Mouse (Mus musculus) right cerebral cortex, postnatal 10 days (tissue): ENCODE data around the gene Rab3a.

Experiments used
- DNase-seq, 2 experiments: peaks; one replicate each; pipeline ENCODE4 v3.0.0; 2021; ENCODE audit warnings: low spot score in 2 of 2

The Rab3a gene

GRCm38 (mm10) chr8:70758616-70759561 lies 4.4 kb downstream of the Rab3a start:
- peak; percentile 61 to 67 for DNase-seq

GRCm38 (mm10) chr8:70760350-70760749 lies 5.9 kb downstream of the Rab3a start:
- peak in 1 of 2 experiments; percentile 75 for DNase-seq

DNA sequence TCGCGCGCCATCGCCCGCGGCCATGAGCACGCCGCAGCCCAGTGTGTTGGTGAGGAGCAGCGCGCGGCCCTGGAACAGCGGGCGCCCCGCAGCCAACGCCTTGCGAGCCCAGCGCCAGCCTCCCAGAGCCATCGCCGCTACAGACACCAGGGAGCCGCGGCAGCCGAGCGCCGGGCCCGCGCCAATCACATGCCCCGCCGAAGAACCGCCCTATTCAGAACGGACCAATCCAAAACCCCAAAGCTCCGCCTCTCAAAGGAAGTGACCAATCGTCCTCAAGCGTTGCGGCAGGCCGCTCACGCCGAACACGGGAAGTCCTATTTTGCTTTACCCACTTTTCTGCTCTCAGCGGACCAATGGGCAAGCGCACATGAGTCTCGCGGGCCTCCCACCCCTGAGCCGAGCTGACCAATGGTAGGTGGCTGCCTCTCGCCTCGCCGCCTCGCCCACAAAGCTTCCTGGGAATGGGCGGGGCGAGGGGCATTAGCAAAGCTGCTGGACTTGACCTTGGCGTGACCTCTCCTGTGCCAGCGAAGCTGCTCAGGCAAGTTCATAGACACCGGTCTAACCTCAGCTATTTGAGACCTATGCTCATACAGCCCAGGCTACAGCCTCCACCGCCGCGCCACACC lies 6.4 kb downstream of the Rab3a start, which contains the start of gene Mpv17l2:
Mpv17l2 (minus strand) TSS at position 172 of the 632 bp plus-strand sequence.
- DNase-seq: peak; percentile 99

GRCm38 (mm10) chr8:70762118-70762517 lies 7.6 kb downstream of the Rab3a start:
- DNase-seq: no peak

DNA sequence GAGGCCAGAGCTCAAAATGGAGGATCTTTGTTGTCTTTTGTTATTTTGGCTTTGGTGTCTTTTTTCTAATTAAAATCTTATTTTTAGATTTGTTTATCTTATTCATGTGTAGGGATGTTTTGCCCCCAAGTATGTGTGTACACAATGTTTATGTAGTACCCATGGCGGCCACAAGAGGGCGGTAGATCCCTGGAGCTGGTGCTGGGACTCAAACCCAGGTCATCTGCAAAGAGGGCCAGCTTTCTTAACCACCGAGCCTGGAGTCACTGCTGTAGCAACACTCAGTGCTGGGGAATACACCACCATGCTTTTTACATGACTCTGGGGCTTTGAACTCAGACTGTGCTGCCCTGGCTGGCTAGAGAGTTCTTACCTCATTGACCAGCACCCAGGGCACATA lies 8.9 kb downstream of the Rab3a start:
- DNase-seq: no peak

DNA sequence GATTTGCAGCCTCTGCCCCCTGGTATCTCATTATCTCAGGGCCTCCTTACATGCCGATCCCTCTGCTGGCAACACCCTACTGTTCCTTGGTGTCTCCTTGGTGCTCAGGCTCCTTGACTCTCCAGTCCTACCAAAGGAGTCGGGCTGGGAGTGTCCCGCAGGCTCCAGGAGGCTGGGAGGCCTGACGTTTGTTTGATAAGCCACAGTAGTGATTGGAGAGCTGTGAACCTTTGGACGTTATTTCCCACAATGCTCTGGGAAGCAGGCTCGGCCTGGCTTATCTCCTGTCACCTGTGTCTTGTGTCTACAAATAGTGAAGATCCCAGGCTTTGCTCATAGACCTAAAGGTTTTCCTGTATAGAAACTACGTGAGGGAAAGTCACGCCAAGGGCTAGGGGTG lies 9.5 kb downstream of the Rab3a start:
- no peak for DNase-seq

GRCm38 (mm10) chr8:70764676-70765075 lies 10.2 kb downstream of the Rab3a start:
- DNase-seq: peak in 1 of 2 experiments; percentile 48

- DNase-seq: no peak
Observed at GRCm38 (mm10) chr8:70765329-70765728, 10.8 kb downstream of the Rab3a start.

DNA sequence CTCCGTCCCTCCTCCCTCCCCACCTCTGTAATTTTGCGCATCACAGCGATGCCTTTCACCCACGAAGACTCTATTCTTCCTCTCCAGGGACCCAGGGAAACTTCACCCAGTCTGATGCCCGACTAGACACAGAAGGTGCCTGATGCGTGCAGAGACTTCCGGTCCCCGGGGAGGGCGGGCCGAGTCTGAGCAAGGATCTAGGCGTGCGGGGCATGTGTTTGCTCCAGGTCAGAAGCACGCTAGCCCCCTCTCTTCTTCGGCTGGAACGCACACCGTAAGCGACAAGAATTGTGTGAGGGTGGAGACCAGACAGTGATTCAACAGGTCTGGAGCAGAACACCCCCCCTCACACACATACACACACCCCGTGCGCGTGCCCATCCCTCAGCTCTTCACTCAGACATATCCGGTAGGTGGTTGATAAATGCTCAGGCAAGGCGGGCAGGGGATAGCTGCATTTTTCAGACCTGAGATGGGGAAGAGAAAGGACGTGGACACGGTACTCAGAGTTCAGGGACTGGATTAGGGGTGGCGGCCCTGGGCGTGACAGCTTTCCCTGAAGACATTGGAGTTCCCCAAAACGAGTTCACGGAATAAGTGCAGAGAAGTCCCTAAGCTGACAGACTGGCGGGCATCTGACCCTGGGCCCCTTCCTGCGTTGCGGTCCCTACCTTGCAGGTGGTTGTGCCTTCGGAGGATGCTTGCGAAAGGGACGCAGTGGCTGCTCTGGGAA lies 11.5 kb downstream of the Rab3a start:
- peak in 1 of 2 experiments; percentile 58 for DNase-seq

GRCm38 (mm10) chr8:70766571-70767440 lies 12.3 kb downstream of the Rab3a start:
- DNase-seq: peak in 1 of 2 experiments; percentile 58

- DNase-seq: no peak
Observed at GRCm38 (mm10) chr8:70767503-70767902, 13.0 kb downstream of the Rab3a start.

GRCm38 (mm10) chr8:70768231-70768776 lies 13.8 kb downstream of the Rab3a start:
- peak in 1 of 2 experiments; percentile 63 for DNase-seq

DNA sequence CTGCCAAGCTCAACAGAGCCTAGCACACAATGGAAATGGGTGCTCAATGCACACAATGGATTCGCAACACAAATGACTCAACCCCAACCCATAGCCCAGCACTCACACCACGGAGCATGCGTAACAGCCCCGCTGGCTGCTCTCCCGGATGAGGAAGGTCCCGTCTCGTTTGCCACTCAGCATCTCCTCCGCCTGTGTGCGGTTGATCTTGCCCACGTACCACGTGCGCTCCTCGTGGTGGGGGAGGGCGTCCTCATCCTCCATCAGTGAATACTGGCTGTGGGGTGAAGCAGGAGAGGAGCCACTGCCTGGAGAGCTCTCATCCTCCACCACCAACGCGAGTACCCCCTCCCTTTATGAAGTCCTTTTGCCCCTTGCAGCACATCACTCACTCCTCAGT lies 14.5 kb downstream of the Rab3a start:
- peak in 1 of 2 experiments; percentile 60 for DNase-seq

- peak; percentile 94 to 97 for DNase-seq
Observed at GRCm38 (mm10) chr8:70769359-70769758, 14.9 kb downstream of the Rab3a start.

DNA sequence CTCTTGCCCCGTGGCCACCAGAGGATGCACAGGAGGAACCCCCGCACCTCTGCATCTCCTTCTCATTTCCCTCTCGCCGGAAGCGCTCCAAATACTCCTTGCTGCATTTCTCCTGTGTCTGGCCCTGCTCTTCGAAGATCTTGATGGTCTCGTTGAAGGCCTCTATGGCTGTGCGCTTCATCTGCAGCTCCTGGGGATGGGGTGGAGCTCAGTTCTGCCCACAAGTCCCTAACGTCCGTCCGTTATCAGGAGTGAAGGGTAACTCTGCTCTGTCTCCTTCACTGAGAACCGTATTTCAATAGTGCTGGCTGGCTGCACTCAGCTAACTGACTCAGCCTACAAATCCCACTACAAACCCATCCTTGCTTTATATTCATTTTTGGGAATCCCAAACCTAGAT lies 15.4 kb downstream of the Rab3a start:
- no peak for DNase-seq

DNA sequence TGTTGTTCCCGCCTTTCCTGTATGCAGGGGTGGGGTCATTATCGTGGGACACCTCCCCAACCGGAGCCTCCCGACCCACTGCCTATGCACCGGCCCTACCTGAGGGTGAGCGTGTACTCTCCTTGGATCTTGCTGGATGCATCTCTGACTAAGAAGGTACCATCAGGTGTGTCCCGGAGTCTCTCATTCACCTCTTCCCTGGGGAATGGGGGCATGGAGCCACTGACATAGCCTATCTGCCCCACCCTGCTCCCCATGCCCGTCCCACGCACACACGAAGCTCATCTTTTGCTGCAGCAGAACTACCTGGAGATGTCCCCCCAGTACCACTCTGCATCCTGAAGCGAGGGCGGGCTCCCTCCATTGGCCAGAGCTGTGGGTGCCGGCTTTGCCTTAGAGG lies 16.3 kb downstream of the Rab3a start:
- no peak for DNase-seq

DNA sequence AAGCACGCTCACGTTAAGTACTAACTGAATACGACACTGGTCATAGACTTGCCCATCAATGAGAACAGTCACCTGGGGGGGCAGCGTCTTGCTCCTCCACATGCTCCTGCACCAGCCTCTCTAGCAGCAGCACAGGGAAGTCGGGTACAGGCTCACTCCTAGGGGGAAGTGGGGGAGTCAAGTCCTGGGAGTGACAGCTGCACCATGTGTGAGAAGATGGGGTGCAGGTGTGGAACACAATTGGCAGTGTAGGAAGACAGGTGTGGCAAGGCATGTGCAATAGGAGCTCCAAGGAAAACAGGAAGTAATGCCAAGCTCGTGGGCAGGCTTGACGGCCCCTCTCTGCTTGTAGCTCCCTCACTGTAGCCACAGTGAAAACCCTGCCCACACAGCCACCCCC lies 16.7 kb downstream of the Rab3a start:
- no peak for DNase-seq

DNA sequence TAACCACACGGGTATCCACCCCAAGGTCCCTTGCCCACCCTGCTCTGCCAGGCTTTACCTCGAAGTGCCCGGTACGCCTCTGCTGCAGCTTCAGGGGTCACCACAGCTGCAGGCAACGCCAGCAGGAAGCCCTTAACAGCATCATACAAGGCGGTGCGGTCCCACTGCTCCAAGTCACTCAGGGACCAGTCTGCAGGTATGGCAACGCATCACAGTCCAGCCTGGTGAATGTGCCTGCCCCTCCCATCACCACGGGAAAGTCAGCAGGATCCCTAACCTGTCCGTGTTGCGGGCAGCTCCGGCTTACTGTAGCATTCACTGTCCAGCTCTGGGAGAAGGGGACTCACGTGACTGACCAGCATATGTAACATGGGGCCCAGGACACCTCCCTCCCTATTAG lies 17.6 kb downstream of the Rab3a start:
- DNase-seq: no peak

GRCm38 (mm10) chr8:70772890-70773289 lies 18.4 kb downstream of the Rab3a start:
- no peak for DNase-seq

GRCm38 (mm10) chr8:70773410-70773809 lies 18.9 kb downstream of the Rab3a start:
- no peak for DNase-seq

DNA sequence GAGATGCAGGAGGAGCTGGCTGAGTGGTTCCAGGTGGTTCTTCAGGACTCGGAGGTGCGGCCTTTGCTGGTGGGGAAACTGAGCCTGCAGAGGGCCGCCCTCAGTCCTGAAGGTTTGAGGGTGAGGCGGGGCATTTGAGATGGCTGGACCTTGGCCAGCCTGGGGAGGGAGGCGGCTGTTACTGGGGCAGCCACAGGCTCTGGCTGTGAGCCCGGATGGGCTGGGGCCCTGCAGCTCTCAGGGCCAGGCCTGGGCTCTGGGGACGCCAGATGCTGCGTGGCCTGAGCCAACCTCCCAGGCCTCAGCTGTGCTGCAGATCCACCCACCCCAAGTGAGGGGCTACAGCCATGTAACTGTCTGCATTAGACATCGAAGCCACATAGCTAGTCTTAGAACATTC lies 19.4 kb downstream of the Rab3a start:
- DNase-seq: peak; percentile 85 to 89
